Mouse (Mus musculus) heart, embryonic 16.5 days (tissue): Measurements from ENCODE around the gene Tmem242. TPM values are rescaled to one million over a fixed set of nuclear protein-coding genes. Genes with fewer than 3 reads are reported as not detected.

Source experiments
- ATAC-seq: fragments of 200-750 bp; cut with Nextera tagmentation; replicated peaks from 2 replicates; pipeline ENCODE4 v1.8.0; 2017; ENCODE audit warnings: moderate number of reproducible peaks; ENCODE audit not compliant: insufficient read depth, low FRiP score; ENCODE audit errors: extremely low read depth
- H3K27ac ChIP-seq: fragments of 300-500 bp; sonication (generic); 2 replicates; pipeline ENCODE4 v1.5.1; 2014; ENCODE audit warnings: mild to moderate bottlenecking, low read length, control low read depth, moderate library complexity
- H3K27me3 ChIP-seq: fragments of 300-500 bp; sonication (generic); 2 replicates; pipeline ENCODE4 v1.6.1; 2014; ENCODE audit warnings: low read length, mixed read lengths; ENCODE audit not compliant: control insufficient read depth, insufficient read depth
- H3K36me3 ChIP-seq: fragments of 300-500 bp; sonication (generic); 2 replicates; pipeline ENCODE4 v1.6.1; 2014; ENCODE audit not compliant: control insufficient read depth, insufficient read depth
- H3K4me1 ChIP-seq: fragments of 300-500 bp; sonication (generic); 2 replicates; pipeline ENCODE4 v1.6.1; 2014; ENCODE audit warnings: low read length, mixed read lengths; ENCODE audit not compliant: control insufficient read depth, insufficient read depth
- H3K4me2 ChIP-seq: fragments of 300-500 bp; sonication (generic); 2 replicates; pipeline ENCODE4 v1.6.1; 2014; ENCODE audit warnings: low read depth, mild to moderate bottlenecking, control low read depth, low read length
- H3K4me3 ChIP-seq: fragments of 300-500 bp; sonication (generic); 2 replicates; pipeline ENCODE4 v1.5.1; 2014; ENCODE audit warnings: mild to moderate bottlenecking, control low read depth, low read length
- H3K9ac ChIP-seq: fragments of 300-500 bp; sonication (generic); 2 replicates; pipeline ENCODE4 v1.6.1; 2014; ENCODE audit warnings: low read length, control low read depth
- H3K9me3 ChIP-seq: fragments of 300-500 bp; sonication (generic); replicated peaks from 2 replicates; pipeline ENCODE4 v1.6.1; 2016; ENCODE audit warnings: low read length; ENCODE audit not compliant: control insufficient read depth
- WGBS: fragments of 180-500 bp; shearing (Covaris S2); extraction: QIAGEN DNeasy Blood & Tissue Kit; methylation state at CpG from one replicate; pipeline ENCODE4 v1.1.7; 2014; 5-methylcytosine and 5-hydroxymethylcytosine counted together
- polyA plus RNA-seq: library from polyadenylated mRNA; unstranded; fragments of >200 nt; fragmentation: Nextera tagmentation; extraction: Ambion mirVana; gene quantifications from 2 replicates; pipeline ENCODE4 v1.2.1, GENCODE M21; 2015

Tmem242 gene
- polyA plus RNA-seq, 1 experiment from 2014 or later = 123 TPM

DNA sequence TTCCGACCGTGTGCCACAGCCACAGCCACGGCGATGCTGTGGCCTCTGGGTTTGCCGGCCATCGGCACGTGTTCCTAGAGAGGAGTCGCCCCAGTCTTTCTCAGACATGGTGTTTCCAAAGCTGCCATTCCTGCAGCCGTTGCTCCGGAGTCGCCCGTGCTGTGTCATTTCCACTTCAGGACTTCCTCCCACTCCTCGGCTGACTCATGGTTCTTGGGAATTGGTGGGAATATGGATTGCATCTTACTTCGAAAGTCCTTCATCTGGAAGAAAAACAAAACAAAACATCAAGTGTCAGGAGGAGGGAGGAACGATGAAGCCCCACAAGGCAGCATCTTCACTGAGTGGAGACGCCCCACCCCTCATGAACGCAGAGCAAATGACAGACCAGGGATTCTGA, 28.9 kb downstream of the Tmem242 start:
- peaks cover 4% of the 10 kb centered on the region; the same call in 1 of the 2 replicates for H3K4me1 ChIP-seq
- H3K4me2 ChIP-seq = no peak overlapping the region
- ATAC-seq = no peak

DNA sequence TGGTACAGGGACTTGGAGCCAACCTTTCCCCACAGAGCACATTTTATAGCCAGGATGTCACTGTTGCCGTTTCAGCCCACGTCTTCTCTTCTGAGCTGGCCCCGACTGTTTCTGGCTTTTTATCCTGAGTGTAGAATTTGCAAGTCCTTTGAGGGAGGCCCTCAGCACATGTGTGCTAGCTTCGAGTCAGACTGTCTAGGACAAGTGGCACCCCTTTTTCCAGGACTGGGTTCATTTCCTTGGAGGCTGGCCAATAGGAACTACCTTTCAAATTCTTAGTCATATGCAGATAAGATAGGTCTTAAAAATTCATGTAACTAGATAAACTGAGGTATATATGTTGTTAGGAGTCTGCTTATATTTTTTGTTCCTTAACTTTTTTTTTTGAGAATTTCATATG, 29.7 kb downstream of the Tmem242 start:
- H3K9ac ChIP-seq = no peak overlapping the region
- no peak overlapping the region for H3K27ac ChIP-seq
- H3K27me3 ChIP-seq = peaks cover 6% of the 10 kb centered on the region
- H3K4me1 ChIP-seq = peaks cover 4% of the 10 kb centered on the region; the same call in 1 of the 2 replicates
- no peaks in the 10 kb centered on the region for H3K9me3 ChIP-seq
- peaks cover 8% of the 10 kb centered on the region for H3K36me3 ChIP-seq
- no peak overlapping the region for H3K4me3 ChIP-seq
- 75% methylated on average over 4 of the region's 4 CpGs for WGBS
- ATAC-seq = no peak
- no peak overlapping the region for H3K4me2 ChIP-seq

More for the DNA sequence above, 28.9 kb downstream of the Tmem242 start:
- Histone ChIP-seq H3K27me3 (peaks cover 2% of the 10 kb centered on the region; the same call in 1 of the 2 replicates), H3K4me3 (no peak overlapping the region), H3K36me3 (peaks cover 8% of the 10 kb centered on the region), H3K9me3 (no peaks in the 10 kb centered on the region), H3K9ac (no peak overlapping the region), H3K27ac (no peak overlapping the region)
- 88% methylated on average over 17 of the region's 17 CpGs for WGBS

DNA sequence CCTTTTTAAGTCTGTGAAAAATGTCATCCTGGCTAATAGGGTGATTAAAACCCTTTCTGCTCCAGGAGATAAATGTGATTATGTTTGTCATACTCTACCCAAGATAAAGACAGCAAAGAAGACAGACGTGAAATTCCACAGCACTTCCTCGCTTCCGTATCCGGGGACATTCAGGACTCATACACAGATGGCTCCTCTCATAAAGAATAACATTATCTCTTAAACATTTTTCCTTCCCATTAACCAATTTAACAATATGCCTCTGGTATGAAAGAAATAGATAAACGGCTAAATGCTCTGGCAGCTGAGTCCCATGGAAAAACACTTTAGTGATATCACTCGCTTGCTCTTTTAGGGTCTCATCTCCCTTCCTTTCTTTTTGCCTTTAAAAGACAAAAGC, 33.0 kb downstream of the Tmem242 start:
- Histone ChIP-seq H3K4me1 (peaks cover 4% of the 10 kb centered on the region; the same call in 1 of the 2 replicates), H3K27ac (no peak overlapping the region), H3K9me3 (no peaks in the 10 kb centered on the region), H3K4me3 (no peak overlapping the region), H3K9ac (no peak overlapping the region), H3K4me2 (0 out of 2 replicates have a peak overlapping the region, but pooled peaks have one; percentile 35), H3K36me3 (peaks cover 6% of the 10 kb centered on the region), H3K27me3 (peaks cover 14% of the 10 kb centered on the region)
- ATAC-seq = no peak
- 50% methylated on average over 6 of the region's 6 CpGs for WGBS

DNA sequence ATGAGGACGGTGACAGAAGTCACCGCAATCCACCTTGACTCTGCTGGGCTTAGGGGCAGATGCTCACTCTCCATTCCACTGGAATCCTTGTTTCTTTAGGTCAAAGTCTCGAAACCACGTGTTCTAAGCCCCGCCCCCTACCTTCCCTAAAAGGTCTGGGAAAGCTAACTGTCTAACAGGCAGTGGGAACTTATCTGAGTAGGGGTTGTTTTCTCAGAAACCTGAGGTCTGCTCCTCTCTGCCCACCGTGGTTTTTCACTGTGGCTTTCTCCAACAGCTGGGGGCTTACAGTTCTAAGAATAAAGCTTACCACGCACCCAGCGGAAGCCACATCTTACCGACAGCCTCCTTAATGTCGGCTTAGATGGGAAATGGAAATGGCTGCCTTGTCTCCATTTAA, 33.5 kb downstream of the Tmem242 start:
- 27% methylated on average over 10 of the region's 10 CpGs for WGBS
- H3K9ac ChIP-seq = no peak overlapping the region
- H3K4me1 ChIP-seq = peaks cover 4% of the 10 kb centered on the region; the same call in 1 of the 2 replicates
- H3K9me3 ChIP-seq = no peaks in the 10 kb centered on the region
- H3K4me3 ChIP-seq = no peak overlapping the region
- ATAC-seq = no peak
- H3K36me3 ChIP-seq = peaks cover 6% of the 10 kb centered on the region
- peak overlapping the region; percentile 35; the same call in 1 of the 2 replicates for H3K4me2 ChIP-seq
- no peak overlapping the region for H3K27ac ChIP-seq
- H3K27me3 ChIP-seq = peaks cover 14% of the 10 kb centered on the region

DNA sequence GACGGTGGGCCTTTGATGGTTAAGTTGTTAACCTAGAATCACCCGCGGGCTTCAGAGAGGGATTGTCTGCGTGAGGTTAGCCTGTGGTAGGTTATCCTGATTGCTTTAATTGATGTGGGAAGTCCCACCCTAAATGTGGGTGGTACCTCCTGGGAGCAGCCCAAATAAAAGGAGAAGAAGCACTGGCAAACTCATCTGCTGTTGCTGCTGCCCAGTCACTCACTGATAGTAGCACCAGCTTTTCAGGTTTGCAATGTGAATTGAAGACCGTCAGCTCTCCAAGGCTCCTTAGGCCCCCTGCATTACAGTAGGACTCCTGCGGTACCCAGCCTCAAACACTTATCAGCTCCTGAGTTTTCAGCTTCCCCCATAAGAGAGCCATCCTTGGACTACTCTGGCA, 36.2 kb downstream of the Tmem242 start:
- 80% methylated on average over 6 of the region's 6 CpGs for WGBS
- no peak overlapping the region for H3K9ac ChIP-seq
- H3K9me3 ChIP-seq = no peaks in the 10 kb centered on the region
- peaks cover 4% of the 10 kb centered on the region; the same call in 1 of the 2 replicates for H3K4me1 ChIP-seq
- H3K27ac ChIP-seq = no peak overlapping the region
- peaks cover 14% of the 10 kb centered on the region for H3K27me3 ChIP-seq
- no peaks in the 10 kb centered on the region for H3K36me3 ChIP-seq
- H3K4me3 ChIP-seq = no peak overlapping the region
- ATAC-seq = no peak
- H3K4me2 ChIP-seq = no peak overlapping the region

DNA sequence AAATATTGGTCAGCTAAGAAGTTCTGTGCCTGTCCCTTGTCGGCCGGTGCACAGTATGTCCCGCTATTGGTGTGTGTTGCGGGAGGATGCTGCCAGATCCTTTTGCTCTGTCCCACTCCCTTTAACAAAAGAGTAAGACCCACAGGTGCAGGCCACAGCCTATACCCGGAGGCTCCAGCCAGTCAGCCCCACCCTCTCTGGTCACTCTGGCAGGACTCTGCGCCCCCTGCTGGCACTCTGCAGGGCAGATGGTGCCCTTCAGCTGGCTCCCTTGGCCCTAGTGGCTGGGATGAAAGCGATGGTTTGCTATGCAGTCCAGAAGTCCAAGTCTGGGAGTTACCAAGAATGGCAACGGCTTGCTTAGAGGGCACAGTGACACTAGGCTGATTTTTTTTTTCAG, 37.4 kb downstream of the Tmem242 start:
- H3K4me1 ChIP-seq = peaks cover 6% of the 10 kb centered on the region; the same call in 1 of the 2 replicates
- H3K27ac ChIP-seq = no peak overlapping the region
- 29% methylated on average over 8 of the region's 8 CpGs for WGBS
- H3K4me3 ChIP-seq = no peak overlapping the region
- no peaks in the 10 kb centered on the region for H3K9me3 ChIP-seq
- peak overlapping the region; percentile 45 for H3K4me2 ChIP-seq
- ATAC-seq = peak; percentile 84
- peaks cover 14% of the 10 kb centered on the region for H3K27me3 ChIP-seq
- H3K36me3 ChIP-seq = no peaks in the 10 kb centered on the region
- no peak overlapping the region for H3K9ac ChIP-seq

DNA sequence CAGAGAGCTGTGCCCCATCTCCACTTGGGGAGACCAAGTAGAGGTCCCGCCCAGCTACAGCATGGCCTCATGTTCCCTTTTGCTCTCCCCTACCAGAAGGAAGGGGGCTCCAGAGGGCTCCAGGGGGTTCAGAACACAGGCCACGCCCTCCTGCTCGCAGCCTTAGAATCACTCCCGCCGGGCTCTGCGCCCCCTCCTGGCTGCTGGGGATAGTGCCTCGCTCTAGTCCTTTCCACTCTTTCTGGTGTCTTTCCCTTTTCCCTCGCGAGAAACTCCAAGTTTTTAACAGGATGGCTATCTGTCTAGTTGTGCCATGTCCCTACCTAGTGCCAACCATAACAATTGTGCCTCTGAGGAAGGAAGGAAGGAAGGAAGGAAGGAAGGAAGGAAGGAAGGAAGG, 38.0 kb downstream of the Tmem242 start:
- peaks cover 9% of the 10 kb centered on the region; the same call in 1 of the 2 replicates for H3K4me1 ChIP-seq
- H3K27ac ChIP-seq = no peak overlapping the region
- peak; percentile 65 for ATAC-seq
- no peaks in the 10 kb centered on the region for H3K36me3 ChIP-seq
- 5% methylated on average over 9 of the region's 9 CpGs for WGBS
- H3K9me3 ChIP-seq = no peaks in the 10 kb centered on the region
- no peak overlapping the region for H3K4me3 ChIP-seq
- no peak overlapping the region for H3K9ac ChIP-seq
- H3K4me2 ChIP-seq = peak overlapping the region; percentile 45
- peaks cover 12% of the 10 kb centered on the region for H3K27me3 ChIP-seq

DNA sequence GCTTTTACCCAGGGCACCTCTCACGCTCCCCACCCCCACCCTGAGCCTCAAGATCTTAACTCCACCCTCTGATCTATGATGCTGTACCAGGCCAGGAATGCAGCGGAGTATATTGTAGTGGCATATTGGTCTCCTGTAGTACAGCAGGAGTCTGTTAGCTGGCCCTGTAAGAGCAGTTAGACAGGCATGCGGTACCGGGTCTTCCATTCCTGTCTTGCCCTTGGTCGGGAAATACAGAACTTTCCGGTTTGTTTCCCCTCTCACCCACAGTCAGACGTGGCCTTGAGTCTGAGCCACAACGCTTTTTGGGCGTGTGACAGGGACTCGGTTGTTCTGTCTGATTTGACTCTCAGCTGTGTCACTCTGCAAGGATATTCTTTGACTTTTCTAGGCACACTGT, 38.8 kb downstream of the Tmem242 start:
- ATAC-seq = no peak
- Histone ChIP-seq H3K4me1 (peaks cover 5% of the 10 kb centered on the region; the same call in 1 of the 2 replicates), H3K36me3 (no peaks in the 10 kb centered on the region), H3K9me3 (no peaks in the 10 kb centered on the region), H3K4me2 (no peak overlapping the region), H3K4me3 (no peak overlapping the region), H3K27ac (no peak overlapping the region), H3K9ac (no peak overlapping the region), H3K27me3 (peaks cover 12% of the 10 kb centered on the region)
- 84% methylated on average over 10 of the region's 10 CpGs for WGBS

DNA sequence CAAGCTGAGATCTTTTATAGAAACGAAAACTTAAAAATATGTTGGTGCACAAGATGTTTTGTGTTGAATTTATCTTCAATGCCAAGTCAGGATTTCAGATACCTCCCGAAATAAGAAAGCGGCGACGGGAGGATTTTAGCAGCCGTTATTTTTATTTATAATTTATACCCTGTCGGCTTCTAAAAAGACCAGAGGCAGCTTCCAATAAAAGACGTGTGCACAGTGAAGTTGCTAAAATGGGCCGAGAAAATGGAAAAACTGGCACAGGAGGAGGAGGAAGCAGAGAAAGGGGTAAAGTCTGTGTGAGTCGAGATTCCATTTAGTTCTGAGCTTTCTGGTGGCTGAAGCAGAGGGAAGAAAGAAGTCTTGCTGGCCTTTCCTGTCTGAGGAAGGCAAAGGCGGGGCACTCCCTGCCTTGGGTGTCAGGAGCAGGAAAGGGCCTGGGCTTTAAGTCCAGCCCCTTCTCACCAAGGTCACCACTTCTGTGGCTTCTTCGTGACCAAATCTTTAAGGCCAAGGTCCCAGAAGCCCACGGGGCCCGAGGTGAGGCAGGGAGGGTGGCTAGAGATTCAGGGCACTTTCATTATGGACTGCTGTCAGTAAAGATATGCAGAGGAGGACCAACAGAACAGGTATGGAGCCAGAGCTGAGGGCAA, 39.5 kb downstream of the Tmem242 start:
- 72% methylated on average over 14 of the region's 14 CpGs for WGBS
- Histone ChIP-seq H3K9ac (no peak overlapping the region), H3K36me3 (no peaks in the 10 kb centered on the region), H3K4me3 (no peak overlapping the region), H3K4me1 (peaks cover 5% of the 10 kb centered on the region; the same call in 1 of the 2 replicates), H3K27ac (no peak overlapping the region), H3K9me3 (no peaks in the 10 kb centered on the region), H3K4me2 (no peak overlapping the region), H3K27me3 (peaks cover 12% of the 10 kb centered on the region)
- ATAC-seq = no peak
